Mouse (Mus musculus): ENCODE data around the gene Gpc6. TPM values are rescaled to one million over a fixed set of nuclear protein-coding genes. Genes with fewer than 3 reads are reported as not detected.

Gpc6 gene
- total and polyA plus RNA-seq, 3 experiments: not detected

DNA sequence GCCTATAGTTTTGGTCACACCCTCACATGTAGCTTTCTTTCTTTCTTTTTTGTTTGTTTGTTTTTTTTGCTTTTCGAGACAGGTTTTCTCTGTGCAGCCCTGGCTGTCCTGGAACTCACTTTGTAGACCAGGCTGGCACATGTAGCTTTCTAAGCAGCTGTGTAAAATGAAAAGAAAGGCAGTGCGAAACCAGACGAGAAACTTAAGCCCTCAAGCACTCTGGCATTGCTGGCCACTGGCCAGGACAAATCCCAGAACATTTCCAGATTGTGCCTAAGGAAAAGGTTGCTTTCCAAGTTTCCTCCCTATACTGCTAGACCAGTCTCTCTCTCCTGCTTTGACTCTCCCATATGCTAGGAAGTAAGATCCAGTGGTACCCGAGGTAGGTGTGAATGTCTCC, 221.6 kb downstream of the Gpc6 start:
- no peak for DNase-seq (ENCODE audit: low read depth, low spot score)
- Histone ChIP-seq H3K79me2 (ENCODE audit: control insufficient read depth, insufficient read depth, low read length, poor library complexity) (no peaks in the 10 kb centered on the region), H3K27ac (ENCODE audit: control insufficient read depth, low read depth, low read length) (no peak overlapping the region), H3K4me3 (ENCODE audit: control insufficient read depth in 1 of 2, insufficient read depth in 1 of 2, low read depth in 2 of 2, low read length in 2 of 2) (no peak overlapping the region), H3K9me3 (replicated peaks; ENCODE audit: insufficient read depth, low read length) (no peaks in the 10 kb centered on the region), H3K27me3 (ENCODE audit: control insufficient read depth in 1 of 2, insufficient read depth in 2 of 2, low read length in 2 of 2) (no peaks in the 10 kb centered on the region), H3K4me1 (ENCODE audit: control insufficient read depth in 1 of 2, insufficient read depth in 2 of 2, low read length in 2 of 2) (no peaks in the 10 kb centered on the region), H3K9ac (ENCODE audit: control insufficient read depth, low read depth, low read length, poor library complexity, severe bottlenecking) (no peak overlapping the region), H3K36me3 (ENCODE audit: control insufficient read depth in 1 of 2, insufficient read depth in 2 of 2, low read length in 2 of 2) (no peaks in the 10 kb centered on the region)
- TF ChIP-seq POLR2AphosphoS5 (IDR thresholded peaks at IDR 0.05; ENCODE audit: borderline replicate concordance, low read depth, low read length) (no peak), BHLHE40 (IDR thresholded peaks at IDR 0.05; ENCODE audit: borderline replicate concordance, low read depth, low read length) (no peak), KAT2A (conservative IDR thresholded peaks at IDR 0.05; ENCODE audit: low read depth, low read length) (no peak), MAFK (IDR thresholded peaks at IDR 0.05; ENCODE audit: borderline replicate concordance, low read depth, low read length) (no peak), SIN3A (IDR thresholded peaks at IDR 0.05; ENCODE audit: low read length) (no peak), ZC3H11A (IDR thresholded peaks at IDR 0.05; ENCODE audit: low read depth, low read length) (no peak)

GRCm38 (mm10) chr14:117151621-117152020, 226.5 kb downstream of the Gpc6 start:
- DNase-seq (ENCODE audit: low read depth, low spot score): no peak
- Histone ChIP-seq H3K9me3 (replicated peaks; ENCODE audit: insufficient read depth, low read length) (no peaks in the 10 kb centered on the region), H3K4me3 (ENCODE audit: control insufficient read depth in 1 of 2, insufficient read depth in 1 of 2, low read depth in 2 of 2, low read length in 2 of 2) (no peak overlapping the region), H3K4me1 (ENCODE audit: control insufficient read depth in 1 of 2, insufficient read depth in 2 of 2, low read length in 2 of 2) (no peaks in the 10 kb centered on the region), H3K27me3 (ENCODE audit: control insufficient read depth in 1 of 2, insufficient read depth in 2 of 2, low read length in 2 of 2) (no peaks in the 10 kb centered on the region), H3K36me3 (ENCODE audit: control insufficient read depth in 1 of 2, insufficient read depth in 2 of 2, low read length in 2 of 2) (no peaks in the 10 kb centered on the region), H3K79me2 (ENCODE audit: control insufficient read depth, insufficient read depth, low read length, poor library complexity) (no peaks in the 10 kb centered on the region), H3K27ac (ENCODE audit: control insufficient read depth, low read depth, low read length) (no peak overlapping the region), H3K9ac (ENCODE audit: control insufficient read depth, low read depth, low read length, poor library complexity, severe bottlenecking) (no peak overlapping the region)
- no peak for TF ChIP-seq ZMIZ1 (IDR thresholded peaks at IDR 0.05; ENCODE audit: low read depth, low read length)
- TF ChIP-seq NRF1 (IDR thresholded peaks at IDR 0.05; ENCODE audit: insufficient read depth, low read depth, low read length, poor library complexity, severe bottlenecking): no peak
- TF ChIP-seq E2F4 (IDR thresholded peaks at IDR 0.05; ENCODE audit: borderline replicate concordance, low read depth, low read length): no peak
- TF ChIP-seq CHD2 (IDR thresholded peaks at IDR 0.05; ENCODE audit: low read length): no peak
- TF ChIP-seq GATA1 (IDR thresholded peaks at IDR 0.05; ENCODE audit: low read depth, low read length): no peak
- TF ChIP-seq SIN3A (IDR thresholded peaks at IDR 0.05; ENCODE audit: low read length): no peak
- TF ChIP-seq CTCF (IDR thresholded peaks at IDR 0.05 in 2 of 3, conservative IDR thresholded peaks at IDR 0.05 in 1 of 3; ENCODE audit: control insufficient read depth in 1 of 3, insufficient read depth in 1 of 3, low read depth in 2 of 3, low read length in 3 of 3, poor library complexity in 1 of 3, severe bottlenecking in 1 of 3): no peak
- no peak for TF ChIP-seq MAFK (IDR thresholded peaks at IDR 0.05; ENCODE audit: borderline replicate concordance, low read depth, low read length)
- TF ChIP-seq MEF2A (IDR thresholded peaks at IDR 0.05; ENCODE audit: extremely low read depth, insufficient replicate concordance, low read depth, low read length, poor library complexity, severe bottlenecking): no peak

DNA sequence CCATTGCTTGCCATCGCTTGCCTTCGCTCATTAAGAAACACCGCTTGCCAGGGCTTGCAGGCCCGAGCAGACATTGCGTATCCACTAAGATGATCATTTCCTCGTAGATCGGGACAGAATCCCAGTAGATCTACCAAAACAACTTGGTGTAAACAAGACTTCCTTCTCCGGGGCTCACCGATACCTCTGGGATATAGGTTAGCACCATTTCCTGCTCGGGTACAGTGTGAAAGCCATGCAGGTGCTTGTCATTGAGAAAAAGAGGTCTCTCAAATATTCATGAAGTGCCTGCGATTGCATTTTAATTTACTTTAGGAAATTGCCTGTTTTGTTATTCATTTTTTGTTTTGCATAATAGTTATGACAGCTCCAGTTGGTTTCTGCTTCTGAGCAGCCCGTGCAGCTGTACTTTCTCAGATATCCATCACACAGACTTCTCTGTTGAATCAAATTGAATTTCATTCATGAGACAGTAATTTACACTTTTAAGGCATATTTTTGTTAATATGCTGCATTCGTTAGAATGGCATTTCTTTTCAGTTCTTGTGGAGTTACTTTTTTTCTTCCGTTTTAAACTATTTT, 230.9 kb downstream of the Gpc6 start:
- Histone ChIP-seq H3K79me2 (ENCODE audit: control insufficient read depth, insufficient read depth, low read length, poor library complexity) (no peaks in the 10 kb centered on the region), H3K9me3 (replicated peaks; ENCODE audit: insufficient read depth, low read length) (no peaks in the 10 kb centered on the region), H3K36me3 (ENCODE audit: control insufficient read depth in 1 of 2, insufficient read depth in 2 of 2, low read length in 2 of 2) (no peaks in the 10 kb centered on the region), H3K27ac (ENCODE audit: control insufficient read depth, low read depth, low read length) (no peak overlapping the region), H3K4me3 (ENCODE audit: control insufficient read depth in 1 of 2, insufficient read depth in 1 of 2, low read depth in 2 of 2, low read length in 2 of 2) (no peak overlapping the region), H3K9ac (ENCODE audit: control insufficient read depth, low read depth, low read length, poor library complexity, severe bottlenecking) (no peak overlapping the region), H3K4me1 (ENCODE audit: control insufficient read depth in 1 of 2, insufficient read depth in 2 of 2, low read length in 2 of 2) (no peaks in the 10 kb centered on the region), H3K27me3 (ENCODE audit: control insufficient read depth in 1 of 2, insufficient read depth in 2 of 2, low read length in 2 of 2) (no peaks in the 10 kb centered on the region)
- DNase-seq (ENCODE audit: low read depth, low spot score): no peak
- TF ChIP-seq MEF2A (IDR thresholded peaks at IDR 0.05; ENCODE audit: extremely low read depth, insufficient replicate concordance, low read depth, low read length, poor library complexity, severe bottlenecking) (no peak), GABPA (IDR thresholded peaks at IDR 0.05; ENCODE audit: low read depth, low read length) (no peak), E2F4 (IDR thresholded peaks at IDR 0.05; ENCODE audit: borderline replicate concordance, low read depth, low read length) (no peak), USF1 (IDR thresholded peaks at IDR 0.05; ENCODE audit: low read depth, low read length) (no peak), ETS1 (IDR thresholded peaks at IDR 0.05; ENCODE audit: low read depth, low read length) (no peak), CHD2 (IDR thresholded peaks at IDR 0.05; ENCODE audit: low read length) (no peak), CHD1 (IDR thresholded peaks at IDR 0.05; ENCODE audit: low read depth, low read length) (no peak), JUND (IDR thresholded peaks at IDR 0.05; ENCODE audit: low read depth, low read length) (no peak), MAFK (IDR thresholded peaks at IDR 0.05; ENCODE audit: borderline replicate concordance, low read depth, low read length) (no peak), USF2 (IDR thresholded peaks at IDR 0.05; ENCODE audit: borderline replicate concordance in 1 of 2, insufficient read depth in 1 of 2, low read depth in 1 of 2, low read length in 2 of 2) (no peak), RCOR1 (IDR thresholded peaks at IDR 0.05; ENCODE audit: low read depth, low read length) (no peak), MAX (IDR thresholded peaks at IDR 0.05; ENCODE audit: low read length) (no peak)
